Mouse (Mus musculus): ENCODE measurements around the gene Ece1. TPM values are rescaled to one million over a fixed set of nuclear protein-coding genes. Genes with fewer than 3 reads are reported as not detected.

Ece1 gene
- polyA plus RNA-seq (2015; fragmentation: Nextera tagmentation; extraction: Ambion mirVana): 51.3 and 77.2 TPM in 2 replicates

- under 1% methylated on average over 37 of the region's 37 CpGs for WGBS
- peak; percentile 91 for ATAC-seq (replicated peaks; ENCODE audit: insufficient number of reproducible peaks, insufficient read depth, low FRiP score, low read depth)
- Histone ChIP-seq H3K4me1 (replicated peaks) (peaks cover 43% of the 10 kb centered on the region), H3K4me3 (peak within 1 kb of the TSS; percentile 65), H3K27ac (peak within 1 kb of the TSS; percentile 66), H3K4me2 (peak within 1 kb of the TSS; percentile 89), H3K27me3 (0 out of 2 replicates have a peak, but pooled peaks cover 8% of the 10 kb centered on the region), H3K9ac (peak within 1 kb of the TSS; percentile 71), H3K36me3 (no peaks in the 10 kb centered on the region), H3K9me3 (replicated peaks) (no peaks in the 10 kb centered on the region)
Observed at GRCm38 (mm10) chr4:137862019-137862418, at the start of gene Ece1. TSS of gene Ece1 (plus strand) at chr4:137862237.

DNA sequence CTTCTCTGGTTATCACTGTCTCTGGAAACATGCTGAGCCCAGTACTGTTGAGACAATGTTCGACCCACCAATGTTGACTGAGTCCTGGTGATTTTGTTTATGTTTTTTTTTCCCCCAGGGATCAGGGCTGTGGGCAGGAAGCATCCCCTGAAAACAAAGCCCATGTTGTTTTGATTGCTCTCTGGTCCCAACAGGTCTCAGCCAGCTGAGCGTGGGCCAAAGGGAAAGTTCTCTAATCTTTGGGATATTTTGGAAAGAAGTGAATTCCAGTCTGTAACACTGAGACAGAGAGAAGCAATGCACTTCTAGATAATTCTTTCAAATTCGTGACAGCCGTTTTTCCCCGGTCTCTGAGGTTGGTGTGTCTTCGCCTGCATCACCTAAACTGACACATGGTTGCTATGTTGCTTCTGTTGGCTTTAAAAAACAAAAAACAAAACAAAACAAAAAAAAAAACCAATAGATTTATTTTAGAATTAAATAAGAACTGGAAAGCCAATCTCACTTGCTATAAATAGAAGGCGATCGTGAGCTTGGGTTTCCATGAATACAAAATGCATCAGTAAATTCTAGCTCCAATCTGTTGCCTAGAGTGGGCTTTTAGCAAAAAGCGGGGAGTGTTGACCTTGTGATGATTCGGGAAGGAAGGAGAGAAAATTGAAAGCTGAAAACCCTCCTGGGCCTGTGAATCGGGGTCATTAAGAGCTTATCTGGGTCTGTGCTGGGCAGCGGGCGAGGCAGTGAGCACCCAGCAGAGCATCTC lies 48.9 kb upstream of the Ece1 start:
- no peak for ATAC-seq (replicated peaks; ENCODE audit: insufficient number of reproducible peaks, insufficient read depth, low FRiP score, low read depth)
- 0 out of 2 replicates have a peak overlapping the region, but pooled peaks have one; percentile 5 for H3K27ac ChIP-seq
- WGBS: 37% methylated on average over 13 of the region's 13 CpGs

DNA sequence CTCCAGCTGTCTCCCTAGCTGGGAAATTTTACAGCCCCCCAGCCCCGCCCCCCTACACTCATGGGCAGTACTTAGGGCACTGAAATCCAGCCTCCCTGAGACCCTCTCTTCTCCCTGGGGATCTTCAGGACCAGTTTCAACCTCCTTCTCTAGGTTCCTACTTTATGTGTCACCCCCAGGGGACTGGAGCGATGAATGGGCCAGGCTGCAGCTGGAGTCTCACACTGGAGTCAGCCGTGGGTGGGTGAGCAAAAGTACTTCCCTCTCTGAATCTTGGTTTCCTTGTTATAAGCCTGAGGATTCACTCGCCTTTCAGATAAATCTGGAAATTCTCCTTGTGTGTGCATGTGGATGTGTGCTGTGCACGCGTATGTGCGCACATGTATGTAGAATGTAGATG lies 47.9 kb upstream of the Ece1 start:
- no peak for ATAC-seq (replicated peaks; ENCODE audit: insufficient number of reproducible peaks, insufficient read depth, low FRiP score, low read depth)
- Histone ChIP-seq H3K9ac (no peak overlapping the region), H3K4me2 (no peak overlapping the region), H3K27me3 (no peaks in the 10 kb centered on the region), H3K9me3 (replicated peaks) (no peaks in the 10 kb centered on the region), H3K36me3 (no peaks in the 10 kb centered on the region), H3K4me1 (replicated peaks) (0 out of 2 replicates have a peak, but pooled peaks cover 6% of the 10 kb centered on the region), H3K4me3 (no peak overlapping the region), H3K27ac (no peak overlapping the region)
- WGBS: 76% methylated on average over 7 of the region's 7 CpGs

More for the DNA sequence above, 48.9 kb upstream of the Ece1 start:
- 0 out of 2 replicates have a peak, but pooled peaks cover 6% of the 10 kb centered on the region for H3K4me1 ChIP-seq (replicated peaks)
- no peaks in the 10 kb centered on the region for H3K9me3 ChIP-seq (replicated peaks)
- no peaks in the 10 kb centered on the region for H3K36me3 ChIP-seq
- no peak overlapping the region for H3K9ac ChIP-seq
- H3K27me3 ChIP-seq: no peaks in the 10 kb centered on the region
- H3K4me3 ChIP-seq: no peak overlapping the region
- no peak overlapping the region for H3K4me2 ChIP-seq

- no peak for ATAC-seq (replicated peaks; ENCODE audit: insufficient number of reproducible peaks, insufficient read depth, low FRiP score, low read depth)
- Histone ChIP-seq H3K4me1 (replicated peaks) (0 out of 2 replicates have a peak, but pooled peaks cover 6% of the 10 kb centered on the region), H3K27me3 (no peaks in the 10 kb centered on the region), H3K27ac (no peak overlapping the region), H3K36me3 (no peaks in the 10 kb centered on the region), H3K4me3 (no peak overlapping the region), H3K4me2 (no peak overlapping the region), H3K9me3 (replicated peaks) (no peaks in the 10 kb centered on the region), H3K9ac (no peak overlapping the region)
- WGBS: 60% methylated on average over 3 of the region's 3 CpGs
Observed at GRCm38 (mm10) chr4:137815473-137815872, 46.6 kb upstream of the Ece1 start.

- H3K4me3 ChIP-seq: no peak overlapping the region
- H3K4me2 ChIP-seq: no peak overlapping the region
- 55% methylated on average over 7 of the region's 7 CpGs for WGBS
- no peaks in the 10 kb centered on the region for H3K36me3 ChIP-seq
- H3K9ac ChIP-seq: no peak overlapping the region
- no peaks in the 10 kb centered on the region for H3K27me3 ChIP-seq
- no peak overlapping the region for H3K27ac ChIP-seq
- H3K4me1 ChIP-seq (replicated peaks): 0 out of 2 replicates have a peak, but pooled peaks cover 6% of the 10 kb centered on the region
- ATAC-seq (replicated peaks; ENCODE audit: insufficient number of reproducible peaks, insufficient read depth, low FRiP score, low read depth): no peak
- H3K9me3 ChIP-seq (replicated peaks): no peaks in the 10 kb centered on the region
Observed at GRCm38 (mm10) chr4:137816216-137816615, 45.8 kb upstream of the Ece1 start.

GRCm38 (mm10) chr4:137818341-137818740 lies 43.7 kb upstream of the Ece1 start:
- 80% methylated on average over 3 of the region's 3 CpGs for WGBS
- Histone ChIP-seq H3K36me3 (no peaks in the 10 kb centered on the region), H3K9ac (no peak overlapping the region), H3K4me3 (no peak overlapping the region), H3K27ac (no peak overlapping the region), H3K9me3 (replicated peaks) (no peaks in the 10 kb centered on the region), H3K4me2 (no peak overlapping the region), H3K27me3 (no peaks in the 10 kb centered on the region), H3K4me1 (replicated peaks) (0 out of 2 replicates have a peak, but pooled peaks cover 5% of the 10 kb centered on the region)
- ATAC-seq (replicated peaks; ENCODE audit: insufficient number of reproducible peaks, insufficient read depth, low FRiP score, low read depth): no peak

- Histone ChIP-seq H3K4me2 (no peak overlapping the region), H3K27ac (no peak overlapping the region), H3K4me1 (replicated peaks) (no peaks in the 10 kb centered on the region), H3K27me3 (no peaks in the 10 kb centered on the region), H3K9ac (no peak overlapping the region), H3K36me3 (no peaks in the 10 kb centered on the region), H3K9me3 (replicated peaks) (no peaks in the 10 kb centered on the region), H3K4me3 (no peak overlapping the region)
- 88% methylated on average over 2 of the region's 2 CpGs for WGBS
- ATAC-seq (replicated peaks; ENCODE audit: insufficient number of reproducible peaks, insufficient read depth, low FRiP score, low read depth): no peak
Observed at GRCm38 (mm10) chr4:137819487-137819886, 42.5 kb upstream of the Ece1 start.

DNA sequence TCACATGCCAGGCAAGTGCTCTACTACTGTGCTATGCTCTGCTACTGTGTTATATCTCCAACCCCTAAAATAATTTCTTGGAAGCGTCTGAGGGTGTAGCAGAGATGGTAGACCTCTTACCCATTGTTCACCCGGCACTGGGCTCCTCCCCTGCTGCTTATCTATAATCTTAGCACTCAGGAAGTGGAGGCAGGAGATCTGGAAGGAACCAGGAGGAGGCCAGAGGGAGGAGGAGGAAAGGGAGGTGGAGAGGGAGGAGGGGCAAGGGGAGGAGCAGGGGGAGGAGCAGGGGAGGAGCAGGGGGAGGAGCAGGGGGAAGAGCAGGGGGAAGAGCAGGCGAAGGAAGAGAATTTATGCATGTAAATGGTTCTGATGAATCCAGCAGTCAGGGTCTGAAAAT lies 41.3 kb upstream of the Ece1 start:
- no peak for ATAC-seq (replicated peaks; ENCODE audit: insufficient number of reproducible peaks, insufficient read depth, low FRiP score, low read depth)
- no peaks in the 10 kb centered on the region for H3K36me3 ChIP-seq
- no peak overlapping the region for H3K4me3 ChIP-seq
- no peaks in the 10 kb centered on the region for H3K4me1 ChIP-seq (replicated peaks)
- H3K4me2 ChIP-seq: no peak overlapping the region
- H3K27ac ChIP-seq: no peak overlapping the region
- WGBS: 30% methylated on average over 3 of the region's 3 CpGs
- H3K9ac ChIP-seq: no peak overlapping the region
- H3K9me3 ChIP-seq (replicated peaks): no peaks in the 10 kb centered on the region
- no peaks in the 10 kb centered on the region for H3K27me3 ChIP-seq

- WGBS: 84% methylated on average over 5 of the region's 5 CpGs
- ATAC-seq (replicated peaks; ENCODE audit: insufficient number of reproducible peaks, insufficient read depth, low FRiP score, low read depth): no peak
- H3K9me3 ChIP-seq (replicated peaks): no peaks in the 10 kb centered on the region
- H3K4me3 ChIP-seq: no peak overlapping the region
- H3K4me2 ChIP-seq: no peak overlapping the region
- H3K9ac ChIP-seq: no peak overlapping the region
- H3K4me1 ChIP-seq (replicated peaks): no peaks in the 10 kb centered on the region
- H3K27me3 ChIP-seq: no peaks in the 10 kb centered on the region
- H3K36me3 ChIP-seq: no peaks in the 10 kb centered on the region
- no peak overlapping the region for H3K27ac ChIP-seq
Observed at GRCm38 (mm10) chr4:137822537-137822936, 39.5 kb upstream of the Ece1 start.

- Histone ChIP-seq H3K27me3 (peaks cover 3% of the 10 kb centered on the region; the same call in 1 of the 2 replicates), H3K4me3 (no peak overlapping the region), H3K4me1 (replicated peaks) (no peaks in the 10 kb centered on the region), H3K9ac (no peak overlapping the region), H3K36me3 (no peaks in the 10 kb centered on the region), H3K27ac (no peak overlapping the region), H3K4me2 (no peak overlapping the region), H3K9me3 (replicated peaks) (no peaks in the 10 kb centered on the region)
- WGBS: 78% methylated on average over 3 of the region's 3 CpGs
- ATAC-seq (replicated peaks; ENCODE audit: insufficient number of reproducible peaks, insufficient read depth, low FRiP score, low read depth): no peak
Observed at GRCm38 (mm10) chr4:137823542-137823941, 38.5 kb upstream of the Ece1 start.

DNA sequence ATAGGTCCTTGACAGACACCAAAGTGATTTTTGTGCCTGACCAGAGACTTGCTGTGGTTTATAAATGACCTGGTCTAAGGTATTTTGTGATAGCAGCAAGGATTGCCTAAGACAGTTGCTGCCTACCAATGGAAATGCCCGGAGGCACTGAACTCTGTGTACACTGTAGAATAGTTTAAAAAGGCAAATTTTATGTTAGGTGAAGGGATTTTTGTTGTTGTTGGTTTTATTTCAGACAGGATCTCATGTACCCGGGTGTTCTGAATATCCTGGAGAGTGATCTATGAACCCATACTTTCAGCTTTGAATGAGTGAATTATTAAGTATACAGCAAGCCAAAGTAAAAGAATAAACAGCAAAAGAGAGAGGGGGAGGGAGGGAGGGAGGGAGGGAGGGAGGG lies 37.2 kb upstream of the Ece1 start:
- peaks cover 15% of the 10 kb centered on the region for H3K27me3 ChIP-seq
- no peak overlapping the region for H3K4me2 ChIP-seq
- H3K9me3 ChIP-seq (replicated peaks): no peaks in the 10 kb centered on the region
- WGBS: 76% methylated on average over 2 of the region's 2 CpGs
- no peak overlapping the region for H3K9ac ChIP-seq
- no peak for ATAC-seq (replicated peaks; ENCODE audit: insufficient number of reproducible peaks, insufficient read depth, low FRiP score, low read depth)
- H3K36me3 ChIP-seq: no peaks in the 10 kb centered on the region
- no peak overlapping the region for H3K27ac ChIP-seq
- H3K4me3 ChIP-seq: no peak overlapping the region
- H3K4me1 ChIP-seq (replicated peaks): no peaks in the 10 kb centered on the region

DNA sequence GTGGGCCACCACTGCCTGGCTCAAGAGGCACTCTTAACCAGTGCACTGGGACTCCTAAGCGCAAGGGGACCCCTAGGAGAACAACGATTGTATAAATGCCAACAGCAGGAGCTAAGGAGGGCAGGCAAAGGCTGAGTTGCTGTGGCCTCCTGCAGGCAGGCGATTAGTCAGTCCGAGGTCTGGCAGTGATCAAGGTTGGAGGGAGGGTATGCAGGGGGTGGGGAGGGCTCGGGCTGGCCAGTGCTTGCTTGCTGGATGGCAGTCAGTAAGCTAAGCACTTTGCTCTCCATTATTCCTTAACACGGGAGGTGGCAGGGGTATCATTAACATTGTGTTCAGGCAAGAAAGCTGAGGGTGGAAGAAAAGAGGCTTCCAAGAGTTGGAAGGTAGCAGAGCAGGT lies 31.7 kb upstream of the Ece1 start:
- Histone ChIP-seq H3K27ac (no peak overlapping the region), H3K4me3 (no peak overlapping the region), H3K4me1 (replicated peaks) (no peaks in the 10 kb centered on the region), H3K27me3 (peaks cover 31% of the 10 kb centered on the region), H3K4me2 (no peak overlapping the region), H3K36me3 (no peaks in the 10 kb centered on the region), H3K9me3 (replicated peaks) (no peaks in the 10 kb centered on the region), H3K9ac (no peak overlapping the region)
- ATAC-seq (replicated peaks; ENCODE audit: insufficient number of reproducible peaks, insufficient read depth, low FRiP score, low read depth): no peak
- 21% methylated on average over 6 of the region's 6 CpGs for WGBS
